Mouse (Mus musculus) heart, embryonic 10.5 days (tissue): ENCODE results near the gene Tbc1d7. TPM values are rescaled to one million over a fixed set of nuclear protein-coding genes. Genes with fewer than 3 reads are reported as not detected.
A peak's percentile ranks its signal among the peaks of the same experiment; 100 is the strongest.

Experiments used
- DNase-seq: peaks from one replicate; pipeline ENCODE4 v3.0.0-alpha.2; 2017; ENCODE audit warnings: low spot score
- H3K27ac ChIP-seq: fragments of 300-500 bp; sonication (generic); 2 replicates; pipeline ENCODE4 v1.5.1; 2016; ENCODE audit warnings: mild to moderate bottlenecking
- H3K27me3 ChIP-seq: fragments of 300-500 bp; sonication (generic); 2 replicates; pipeline ENCODE4 v1.6.1; 2016; ENCODE audit warnings: mild to moderate bottlenecking; ENCODE audit not compliant: poor library complexity, insufficient read depth, severe bottlenecking
- H3K36me3 ChIP-seq: fragments of 300-500 bp; sonication (generic); 2 replicates; pipeline ENCODE4 v1.6.1; 2016; ENCODE audit warnings: mild to moderate bottlenecking, moderate library complexity
- H3K4me1 ChIP-seq: fragments of 300-500 bp; sonication (generic); 2 replicates; pipeline ENCODE4 v1.6.1; 2016; ENCODE audit warnings: mild to moderate bottlenecking
- H3K4me3 ChIP-seq: fragments of 300-500 bp; sonication (generic); 2 replicates; pipeline ENCODE4 v1.5.1; 2016; ENCODE audit warnings: mild to moderate bottlenecking, moderate library complexity
- H3K9me3 ChIP-seq: fragments of 300-500 bp; sonication (generic); 2 replicates; pipeline ENCODE4 v1.6.1; 2016; ENCODE audit warnings: mild to moderate bottlenecking, moderate library complexity
- WGBS: fragments of 180-500 bp; shearing (Covaris S2); methylation state at CpG from one replicate; pipeline ENCODE4 v1.1.7; 2016; 5-methylcytosine and 5-hydroxymethylcytosine counted together
- polyA plus RNA-seq: library from polyadenylated mRNA; unstranded; fragments of >200 nt; fragmentation: Nextera tagmentation; extraction: Ambion mirVana; gene quantifications from 2 replicates; pipeline ENCODE4 v1.2.1, GENCODE M21; 2016

Gene Tbc1d7
- 55.0 and 55.8 TPM in 2 replicates for polyA plus RNA-seq

DNA sequence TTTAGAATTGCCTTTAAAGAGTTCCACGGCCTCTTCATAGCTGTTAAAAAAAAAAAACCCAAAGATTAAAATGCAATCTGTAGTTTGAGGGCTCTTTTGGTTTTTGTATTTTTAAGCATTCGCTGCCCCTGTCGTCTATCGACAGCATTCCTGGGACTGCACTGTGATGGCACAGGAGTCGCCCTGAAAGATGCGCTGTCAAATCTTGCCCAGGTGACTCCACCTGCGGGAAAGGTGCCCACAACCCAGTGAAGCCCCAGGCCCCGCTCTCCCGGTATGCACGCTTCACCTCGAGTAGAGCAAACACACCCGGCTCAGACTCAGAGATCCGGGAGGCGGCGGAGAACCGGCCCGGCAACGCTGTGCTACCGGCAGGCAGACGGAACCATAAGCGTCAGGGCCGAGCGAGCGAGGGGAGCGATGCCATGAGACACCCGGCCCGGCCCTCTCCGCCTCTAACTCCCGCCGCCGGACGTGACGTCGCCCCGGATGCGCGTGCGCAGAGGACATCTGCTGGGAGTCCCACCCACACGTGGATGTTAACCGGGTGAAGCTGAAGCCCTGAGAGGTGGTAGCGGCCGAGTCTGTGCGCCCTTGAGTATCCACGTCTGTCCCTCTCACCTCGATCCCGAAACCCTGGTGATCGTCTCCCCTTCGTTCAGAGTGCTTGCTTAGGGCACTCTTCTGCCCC is at the start of gene Tbc1d7:
Tbc1d7 (minus strand) TSS at position 482 of the 691 bp plus-strand sequence.
- H3K4me3 ChIP-seq: peak within 1 kb of the TSS; percentile 75
- peak within 1 kb of the TSS; percentile 90 for H3K27ac ChIP-seq
- WGBS: under 1% methylated on average over 48 of the region's 48 CpGs
- H3K4me1 ChIP-seq: peaks cover 19% of the 10 kb centered on the region
- DNase-seq: peak; percentile 98
- no peaks in the 10 kb centered on the region for H3K9me3 ChIP-seq
- H3K36me3 ChIP-seq: 0 out of 2 replicates have a peak, but pooled peaks cover 9% of the 10 kb centered on the region
- H3K27me3 ChIP-seq: no peaks in the 10 kb centered on the region

- 92% methylated on average over 1 of the region's 1 CpGs for WGBS
- no peak overlapping the region for H3K27ac ChIP-seq
These were observed 49.3 kb upstream of the Tbc1d7 start for GRCm38 (mm10) chr13:43220635-43221034.

GRCm38 (mm10) chr13:43218764-43219163 is 47.5 kb upstream of the Tbc1d7 start:
- no peaks in the 10 kb centered on the region for H3K9me3 ChIP-seq
- DNase-seq: no peak
- H3K4me3 ChIP-seq: no peak overlapping the region
- H3K4me1 ChIP-seq: peaks cover 42% of the 10 kb centered on the region
- peak overlapping the region; percentile 64 for H3K27ac ChIP-seq
- no peaks in the 10 kb centered on the region; the same call in 1 of the 2 replicates for H3K27me3 ChIP-seq
- 62% methylated on average over 4 of the region's 4 CpGs for WGBS
- H3K36me3 ChIP-seq: no peaks in the 10 kb centered on the region

More at GRCm38 (mm10) chr13:43220635-43221034, 49.3 kb upstream of the Tbc1d7 start:
- peaks cover 40% of the 10 kb centered on the region for H3K4me1 ChIP-seq
- H3K9me3 ChIP-seq: no peaks in the 10 kb centered on the region
- no peaks in the 10 kb centered on the region for H3K36me3 ChIP-seq
- DNase-seq: no peak
- no peaks in the 10 kb centered on the region; the same call in 1 of the 2 replicates for H3K27me3 ChIP-seq
- H3K4me3 ChIP-seq: no peak overlapping the region

GRCm38 (mm10) chr13:43218284-43218683 is 47.0 kb upstream of the Tbc1d7 start:
- 64% methylated on average over 4 of the region's 4 CpGs for WGBS

GRCm38 (mm10) chr13:43217686-43218085 is 46.4 kb upstream of the Tbc1d7 start:
- peaks cover 35% of the 10 kb centered on the region for H3K4me1 ChIP-seq
- H3K27ac ChIP-seq: 0 out of 2 replicates have a peak overlapping the region, but pooled peaks have one; percentile 64
- H3K9me3 ChIP-seq: no peaks in the 10 kb centered on the region
- no peak for DNase-seq
- H3K4me3 ChIP-seq: no peak overlapping the region
- H3K27me3 ChIP-seq: no peaks in the 10 kb centered on the region; the same call in 1 of the 2 replicates
- no peaks in the 10 kb centered on the region for H3K36me3 ChIP-seq
- 65% methylated on average over 4 of the region's 4 CpGs for WGBS

More at GRCm38 (mm10) chr13:43218284-43218683, 47.0 kb upstream of the Tbc1d7 start:
- Histone ChIP-seq H3K9me3 (no peaks in the 10 kb centered on the region), H3K4me1 (peaks cover 37% of the 10 kb centered on the region), H3K36me3 (no peaks in the 10 kb centered on the region), H3K27me3 (no peaks in the 10 kb centered on the region; the same call in 1 of the 2 replicates), H3K4me3 (no peak overlapping the region), H3K27ac (peak overlapping the region; percentile 64)
- no peak for DNase-seq

GRCm38 (mm10) chr13:43217059-43217458 is 45.8 kb upstream of the Tbc1d7 start:
- WGBS: 60% methylated on average over 8 of the region's 8 CpGs
- H3K4me1 ChIP-seq: peaks cover 40% of the 10 kb centered on the region

GRCm38 (mm10) chr13:43215994-43216706 is 44.8 kb upstream of the Tbc1d7 start:
- no peak for DNase-seq
- Histone ChIP-seq H3K4me3 (no peak overlapping the region), H3K27ac (no peak overlapping the region), H3K9me3 (no peaks in the 10 kb centered on the region), H3K36me3 (no peaks in the 10 kb centered on the region), H3K4me1 (peaks cover 40% of the 10 kb centered on the region), H3K27me3 (no peaks in the 10 kb centered on the region; the same call in 1 of the 2 replicates)
- WGBS: 72% methylated on average over 9 of the region's 9 CpGs

More at GRCm38 (mm10) chr13:43217059-43217458, 45.8 kb upstream of the Tbc1d7 start:
- no peak for DNase-seq
- Histone ChIP-seq H3K9me3 (no peaks in the 10 kb centered on the region), H3K36me3 (no peaks in the 10 kb centered on the region), H3K4me3 (no peak overlapping the region), H3K27me3 (no peaks in the 10 kb centered on the region; the same call in 1 of the 2 replicates), H3K27ac (no peak overlapping the region)

DNA sequence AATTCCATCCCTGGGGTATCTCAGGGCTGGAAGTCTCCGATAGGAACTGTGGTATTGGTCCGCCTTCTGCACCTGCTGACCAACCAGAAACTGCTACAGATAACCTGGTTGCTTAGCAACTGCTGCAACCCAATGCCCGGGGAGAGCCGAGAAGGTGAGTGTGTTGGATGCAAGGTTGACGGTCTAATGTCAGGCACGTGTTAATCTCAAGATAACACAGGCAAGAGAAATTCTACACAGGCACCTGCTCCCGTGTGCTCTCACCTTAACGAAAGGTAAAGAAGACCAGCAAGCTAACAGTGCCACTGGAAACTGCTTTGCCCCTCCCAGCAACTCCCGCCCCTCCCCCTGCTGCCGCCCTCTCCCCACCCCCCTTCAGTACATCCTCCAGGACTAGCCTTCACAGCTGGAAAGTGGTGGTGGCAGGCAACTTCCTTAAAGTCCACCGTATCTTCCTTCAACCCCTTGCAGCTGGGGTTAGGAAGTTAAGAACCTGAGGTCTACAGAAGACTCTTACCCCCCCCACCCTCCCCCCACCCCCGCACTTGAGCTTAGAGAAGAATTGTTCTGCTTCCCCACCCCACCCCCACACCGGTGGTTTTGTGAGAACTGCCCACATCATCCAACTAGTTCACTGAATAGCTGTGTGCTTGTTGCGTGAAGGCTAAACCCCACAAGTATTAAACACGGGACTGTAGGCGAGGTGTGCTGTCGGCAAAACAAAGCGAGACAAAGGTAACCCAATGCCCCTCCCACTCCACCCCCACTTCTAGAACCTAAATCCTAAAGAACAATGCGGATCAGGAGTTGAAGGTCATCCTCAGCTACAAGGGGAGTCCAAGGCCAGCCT is 44.1 kb upstream of the Tbc1d7 start:
- Histone ChIP-seq H3K4me1 (peaks cover 45% of the 10 kb centered on the region), H3K4me3 (peak overlapping the region; percentile 40; the same call in 1 of the 2 replicates), H3K36me3 (no peaks in the 10 kb centered on the region), H3K27me3 (no peaks in the 10 kb centered on the region; the same call in 1 of the 2 replicates), H3K9me3 (no peaks in the 10 kb centered on the region), H3K27ac (no peak overlapping the region)
- no peak for DNase-seq
- 24% methylated on average over 19 of the region's 19 CpGs for WGBS

DNA sequence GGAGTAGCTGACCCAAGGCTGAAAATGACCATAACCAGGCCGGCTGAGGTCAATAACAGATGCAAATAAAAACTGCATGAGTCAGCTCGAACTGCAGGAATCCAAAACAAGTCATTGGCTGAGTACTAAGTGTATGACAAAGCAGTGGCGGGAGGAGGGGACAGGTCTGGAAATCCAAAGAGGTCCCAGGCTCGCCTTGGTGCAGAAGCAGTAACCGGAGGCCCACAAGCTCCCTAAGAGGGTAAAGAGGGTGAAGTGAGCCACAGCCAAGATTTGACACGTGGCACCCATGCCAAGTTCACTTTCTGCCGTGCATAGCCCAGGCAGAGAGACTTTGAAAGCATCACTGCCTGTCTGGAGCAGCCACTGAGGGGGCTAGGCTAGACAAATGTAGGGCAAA is 41.0 kb upstream of the Tbc1d7 start:
- H3K27ac ChIP-seq: 0 out of 2 replicates have a peak overlapping the region, but pooled peaks have one; percentile 6
- no peak for DNase-seq
- H3K4me3 ChIP-seq: no peak overlapping the region
- H3K4me1 ChIP-seq: peaks cover 47% of the 10 kb centered on the region
- no peaks in the 10 kb centered on the region; the same call in 1 of the 2 replicates for H3K27me3 ChIP-seq
- no peaks in the 10 kb centered on the region for H3K36me3 ChIP-seq
- 53% methylated on average over 7 of the region's 7 CpGs for WGBS
- no peaks in the 10 kb centered on the region for H3K9me3 ChIP-seq

DNA sequence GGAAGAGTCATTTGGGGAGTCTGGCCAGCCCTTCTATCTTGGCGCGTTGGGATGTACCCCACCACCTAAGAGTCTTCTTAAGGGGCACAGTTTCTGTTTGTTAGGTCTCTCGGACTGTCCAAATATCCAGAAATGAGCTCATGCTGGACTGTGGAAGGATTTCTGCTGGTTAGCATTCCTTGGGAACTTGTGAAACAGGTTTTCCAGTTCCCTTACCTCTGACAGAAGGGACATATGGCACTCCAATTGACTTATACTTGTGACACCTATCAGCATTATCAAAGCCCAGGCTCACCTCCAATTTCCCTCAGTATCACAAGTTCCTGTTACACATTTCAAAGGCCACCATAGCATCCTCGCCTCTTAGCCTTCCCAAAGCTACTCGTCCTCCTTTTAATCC is 39.7 kb upstream of the Tbc1d7 start:
- no peak for DNase-seq
- no peak overlapping the region for H3K27ac ChIP-seq
- H3K4me1 ChIP-seq: peaks cover 41% of the 10 kb centered on the region
- WGBS: 76% methylated on average over 5 of the region's 5 CpGs
- H3K9me3 ChIP-seq: no peaks in the 10 kb centered on the region
- H3K36me3 ChIP-seq: no peaks in the 10 kb centered on the region
- H3K27me3 ChIP-seq: no peaks in the 10 kb centered on the region
- no peak overlapping the region for H3K4me3 ChIP-seq

- Histone ChIP-seq H3K27me3 (no peaks in the 10 kb centered on the region), H3K27ac (0 out of 2 replicates have a peak overlapping the region, but pooled peaks have one; percentile 44), H3K4me3 (no peak overlapping the region), H3K9me3 (no peaks in the 10 kb centered on the region), H3K4me1 (peaks cover 32% of the 10 kb centered on the region), H3K36me3 (no peaks in the 10 kb centered on the region)
- no peak for DNase-seq
- 79% methylated on average over 5 of the region's 5 CpGs for WGBS
These were observed 38.3 kb upstream of the Tbc1d7 start for GRCm38 (mm10) chr13:43209560-43209959.

DNA sequence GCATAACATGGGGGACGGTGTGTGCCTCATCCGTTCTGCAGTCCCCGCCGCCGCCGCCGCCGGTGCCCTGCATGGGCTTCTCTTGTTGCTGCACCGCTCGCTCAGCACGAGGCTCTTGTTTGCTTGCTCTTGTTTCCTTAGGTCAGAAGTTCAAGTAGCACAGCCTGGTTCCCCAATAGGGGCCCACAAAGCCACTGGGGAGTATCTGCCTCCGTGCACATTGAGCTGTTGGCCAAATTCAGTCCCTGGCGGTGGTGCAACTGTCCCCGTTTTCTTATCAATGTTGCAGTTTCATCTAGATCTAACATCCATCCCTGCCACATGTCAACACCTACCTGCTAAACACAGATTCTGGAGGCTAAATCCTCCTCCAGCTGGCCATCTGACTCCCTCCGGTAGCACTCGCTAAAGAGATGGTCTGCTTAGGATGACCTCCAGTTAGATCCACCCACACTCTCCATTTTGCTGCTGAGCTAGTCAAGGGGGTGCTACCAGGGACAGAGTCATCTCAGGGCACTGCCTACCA is 37.7 kb upstream of the Tbc1d7 start:
- H3K36me3 ChIP-seq: no peaks in the 10 kb centered on the region
- peak overlapping the region; percentile 44; the same call in 1 of the 2 replicates for H3K27ac ChIP-seq
- WGBS: 49% methylated on average over 16 of the region's 16 CpGs
- no peaks in the 10 kb centered on the region for H3K9me3 ChIP-seq
- no peak for DNase-seq
- no peaks in the 10 kb centered on the region for H3K27me3 ChIP-seq
- peaks cover 35% of the 10 kb centered on the region for H3K4me1 ChIP-seq
- H3K4me3 ChIP-seq: peak overlapping the region; percentile 20; the same call in 1 of the 2 replicates
